Mouse (Mus musculus) kidney, adult 11 months (tissue): ENCODE results near the gene Zbtb43.

Source experiments
- DNase-seq: peaks from one replicate; pipeline ENCODE4 v3.0.0; 2022

Gene Zbtb43

GRCm38 (mm10) chr2:33468466-33469097 is at the start of gene Zbtb43:
Gene Zbtb43 (minus strand): TSS chr2:33468559.
- peak; percentile 94 for DNase-seq

- no peak for DNase-seq
Observed at GRCm38 (mm10) chr2:33515856-33516255, 47.5 kb upstream of the Zbtb43 start.

- DNase-seq = no peak
Observed at GRCm38 (mm10) chr2:33515431-33515830, 47.1 kb upstream of the Zbtb43 start.

- no peak for DNase-seq
Observed at GRCm38 (mm10) chr2:33510791-33511190, 42.4 kb upstream of the Zbtb43 start.

GRCm38 (mm10) chr2:33502602-33503001 is 34.2 kb upstream of the Zbtb43 start:
- DNase-seq = no peak

GRCm38 (mm10) chr2:33498280-33498679 is 29.9 kb upstream of the Zbtb43 start:
- DNase-seq = peak; percentile 5

GRCm38 (mm10) chr2:33495654-33496053 is 27.3 kb upstream of the Zbtb43 start:
- no peak for DNase-seq

- DNase-seq = no peak
Observed at GRCm38 (mm10) chr2:33492041-33492440, 23.7 kb upstream of the Zbtb43 start.

- DNase-seq = no peak
Observed at GRCm38 (mm10) chr2:33489565-33489964, 21.2 kb upstream of the Zbtb43 start.

GRCm38 (mm10) chr2:33487332-33487731 is 19.0 kb upstream of the Zbtb43 start:
- DNase-seq = peak; percentile 30

GRCm38 (mm10) chr2:33486866-33487265 is 18.5 kb upstream of the Zbtb43 start:
- DNase-seq = peak; percentile 34

- DNase-seq = no peak
Observed at GRCm38 (mm10) chr2:33477961-33478755, 9.8 kb upstream of the Zbtb43 start.

GRCm38 (mm10) chr2:33475961-33476360 is 7.6 kb upstream of the Zbtb43 start:
- DNase-seq = no peak

- peak; percentile 70 for DNase-seq
Observed at GRCm38 (mm10) chr2:33467546-33468465, 553 bp downstream of the Zbtb43 start.

- peak; percentile 62 for DNase-seq
Observed at GRCm38 (mm10) chr2:33465966-33466365, 2.4 kb downstream of the Zbtb43 start.

- DNase-seq = no peak
Observed at GRCm38 (mm10) chr2:33465215-33465614, 3.1 kb downstream of the Zbtb43 start.

- peak; percentile 34 for DNase-seq
Observed at GRCm38 (mm10) chr2:33462066-33462465, 6.3 kb downstream of the Zbtb43 start.

- no peak for DNase-seq
Observed at GRCm38 (mm10) chr2:33461066-33461465, 7.3 kb downstream of the Zbtb43 start.

GRCm38 (mm10) chr2:33459660-33460059 is 8.7 kb downstream of the Zbtb43 start:
- DNase-seq = no peak

GRCm38 (mm10) chr2:33456696-33457095 is 11.7 kb downstream of the Zbtb43 start:
- DNase-seq = peak; percentile 46

GRCm38 (mm10) chr2:33456242-33456641 is 12.1 kb downstream of the Zbtb43 start:
- no peak for DNase-seq

GRCm38 (mm10) chr2:33455350-33455749 is 13.0 kb downstream of the Zbtb43 start:
- DNase-seq = no peak

- DNase-seq = no peak
Observed at GRCm38 (mm10) chr2:33454816-33455215, 13.5 kb downstream of the Zbtb43 start.
